Mouse (Mus musculus): Measurements from ENCODE around the gene Gm45808.
"Not testable (repeated sequence)": the region's sequence is repeated elsewhere in the genome, so short reads cannot be mapped to it uniquely, and the experiment has no call there.

The Gm45808 gene

DNA sequence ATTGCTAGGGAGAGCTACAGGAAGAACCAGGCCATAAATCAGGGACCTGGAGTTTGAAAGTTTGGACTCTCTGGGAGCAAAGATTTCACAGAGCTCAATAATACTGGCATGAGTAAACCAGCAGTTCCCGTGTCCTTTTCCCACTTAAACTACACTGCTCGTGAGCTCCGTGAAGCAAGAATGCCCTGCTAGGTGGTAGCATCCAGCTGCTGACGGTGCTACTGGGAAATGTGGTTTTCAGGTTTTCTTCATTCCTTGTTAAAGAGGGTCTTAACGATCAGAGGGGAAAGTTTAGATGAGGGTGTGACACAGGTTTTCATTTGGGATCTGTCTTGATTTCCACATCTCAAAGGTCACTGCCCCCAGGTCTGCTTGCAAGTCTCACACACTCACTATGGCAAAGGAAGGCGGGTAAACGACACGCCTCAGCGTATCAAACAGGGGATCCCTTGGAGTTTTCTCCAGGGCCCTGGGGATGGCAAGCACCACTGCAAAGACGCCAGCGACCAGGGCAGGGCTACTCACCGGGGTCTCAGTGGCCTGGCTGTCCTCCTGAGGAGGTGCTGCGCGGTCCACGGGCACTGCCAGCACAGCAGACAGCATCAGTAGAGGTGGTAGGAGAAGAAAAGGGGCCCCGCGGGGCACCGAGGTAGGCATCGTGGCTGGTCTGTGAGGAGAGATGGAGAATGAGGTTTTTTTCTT, 22.7 kb upstream of the Gm45808 start:
- in situ Hi-C loops (cut with MboI, MseI): no loop called here

DNA sequence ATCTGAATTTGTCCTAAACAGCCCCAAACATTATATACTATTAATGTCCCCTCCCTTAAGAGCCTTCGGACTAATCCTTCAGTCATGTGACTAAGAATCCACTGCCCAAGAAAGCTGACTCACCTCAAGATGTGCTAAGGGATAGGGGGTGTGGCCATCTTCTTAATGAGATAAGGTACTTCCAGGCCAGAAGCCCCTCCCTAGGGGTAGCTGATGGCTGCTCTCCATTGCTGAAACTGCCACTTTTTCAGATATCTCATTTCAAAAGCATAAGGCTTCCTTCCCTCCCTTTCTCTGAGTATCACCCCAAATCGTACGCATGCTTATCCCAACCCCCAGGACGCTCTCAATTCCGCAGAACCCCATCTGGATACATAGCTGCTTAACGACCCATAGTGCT, 21.9 kb upstream of the Gm45808 start:
- in situ Hi-C loops (cut with MboI, MseI): no loop called here

DNA sequence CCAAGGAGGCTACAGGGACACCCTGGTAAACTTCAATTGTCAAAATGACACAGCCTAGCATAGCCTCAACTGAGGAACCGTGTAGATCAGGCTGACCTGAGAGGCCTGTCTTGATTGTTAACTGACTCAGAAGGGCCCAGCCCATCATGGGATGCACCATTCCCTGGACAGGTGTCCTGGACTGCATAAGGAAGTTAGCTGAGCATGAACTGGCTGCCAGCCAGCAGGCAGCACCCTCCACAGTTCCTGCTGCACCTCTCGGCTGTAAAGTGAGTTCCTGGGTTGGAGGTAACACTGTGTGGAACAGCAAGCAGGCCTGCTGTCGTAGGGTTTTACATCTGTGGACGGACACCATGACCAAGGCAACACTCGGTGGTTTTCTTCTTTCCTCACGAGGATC, 21.0 kb upstream of the Gm45808 start:
- in situ Hi-C loops (cut with MboI, MseI): no loop called here

DNA sequence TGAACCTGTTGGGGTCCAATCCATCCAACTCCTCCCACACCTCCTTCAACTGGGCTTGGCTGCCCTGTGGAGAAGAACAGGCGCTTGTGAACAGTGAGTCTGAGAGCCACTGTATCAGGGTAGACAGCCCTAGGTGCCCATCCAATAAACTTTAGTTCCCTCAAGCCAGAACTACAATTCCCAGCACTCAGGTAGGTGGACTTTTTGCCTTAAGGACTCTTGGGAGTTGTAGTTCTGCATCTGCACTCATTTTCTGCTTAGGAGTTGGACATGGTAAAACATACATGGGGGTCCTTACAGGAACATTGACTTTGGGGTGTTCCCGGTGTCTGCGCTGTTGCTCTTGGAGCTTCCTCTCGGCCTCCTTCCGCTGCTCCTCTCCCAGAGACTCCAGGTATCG, 11.8 kb upstream of the Gm45808 start:
- in situ Hi-C loops (cut with MboI, MseI): no loop called here

DNA sequence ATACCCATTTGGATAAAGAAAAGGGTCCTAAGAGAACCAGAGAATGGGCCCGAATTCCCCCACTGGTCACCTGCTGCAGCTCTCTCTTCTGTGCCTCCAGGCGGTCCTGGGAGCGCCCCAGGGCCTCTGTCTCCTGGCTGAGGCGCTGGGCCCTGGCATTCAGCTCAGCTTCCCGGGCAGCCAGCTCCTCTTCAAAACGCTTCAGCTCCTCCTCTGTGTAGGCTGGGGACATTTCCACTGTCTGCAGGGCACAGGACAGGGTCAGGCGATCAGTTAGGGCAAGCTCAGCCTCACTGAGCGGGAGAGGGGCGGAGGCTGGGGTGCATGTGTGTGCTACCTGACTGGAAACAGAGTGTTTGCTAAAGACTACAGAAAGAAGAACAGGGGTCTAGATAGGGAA, 7.9 kb upstream of the Gm45808 start:
- in situ Hi-C loops (cut with MboI, MseI): no loop called here

DNA sequence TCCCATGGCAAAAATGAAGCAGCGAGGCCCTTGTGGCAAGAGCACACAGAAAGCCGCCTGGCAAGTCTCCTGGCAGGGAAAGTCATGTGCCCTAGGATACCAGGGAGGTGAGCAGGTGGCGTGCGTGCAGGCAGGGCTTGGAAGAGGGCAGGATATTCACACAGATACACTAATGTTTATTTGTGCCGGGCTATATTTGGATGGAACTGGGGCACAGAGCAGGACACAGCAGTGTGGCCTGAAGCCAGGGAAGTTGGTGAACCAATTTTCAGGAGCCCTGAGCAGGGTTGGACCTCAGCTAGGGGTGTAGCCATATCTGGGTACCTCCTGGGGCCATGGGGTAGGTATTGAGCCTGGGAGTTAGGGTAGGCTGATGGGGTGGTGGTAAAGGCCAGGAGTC, 6.3 kb upstream of the Gm45808 start:
- in situ Hi-C loops (cut with MboI, MseI): no loop called here

DNA sequence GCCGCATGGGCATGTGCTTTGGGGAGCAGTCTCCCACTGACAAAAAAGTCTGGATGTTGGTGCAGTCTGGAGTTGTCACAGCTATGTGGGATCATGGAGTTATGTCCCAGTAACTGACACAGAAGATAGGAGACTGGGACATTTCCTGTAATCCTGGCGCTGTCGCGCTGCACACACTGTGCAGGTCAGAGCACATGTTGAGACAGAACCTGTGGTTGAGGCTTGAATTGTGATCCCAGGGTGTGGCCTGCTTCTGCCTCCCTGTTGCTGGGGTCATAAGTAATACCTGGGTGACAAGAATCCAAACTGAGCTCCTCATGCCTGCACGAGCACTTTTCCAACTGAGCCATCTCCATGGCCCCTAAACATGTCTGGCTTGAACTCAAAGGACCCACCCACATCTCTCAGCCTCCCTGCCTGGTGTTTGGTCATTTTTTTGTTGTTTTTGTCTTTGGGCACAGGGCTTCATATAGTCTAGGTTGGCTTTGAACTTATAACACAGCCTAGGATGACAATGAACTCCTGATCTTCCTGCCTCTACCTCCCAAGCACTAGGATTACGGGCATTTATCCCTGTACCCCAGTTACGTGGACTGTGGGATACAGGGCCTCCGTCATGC, 5.7 kb upstream of the Gm45808 start:
- in situ Hi-C loops (cut with MboI, MseI): no loop called here

DNA sequence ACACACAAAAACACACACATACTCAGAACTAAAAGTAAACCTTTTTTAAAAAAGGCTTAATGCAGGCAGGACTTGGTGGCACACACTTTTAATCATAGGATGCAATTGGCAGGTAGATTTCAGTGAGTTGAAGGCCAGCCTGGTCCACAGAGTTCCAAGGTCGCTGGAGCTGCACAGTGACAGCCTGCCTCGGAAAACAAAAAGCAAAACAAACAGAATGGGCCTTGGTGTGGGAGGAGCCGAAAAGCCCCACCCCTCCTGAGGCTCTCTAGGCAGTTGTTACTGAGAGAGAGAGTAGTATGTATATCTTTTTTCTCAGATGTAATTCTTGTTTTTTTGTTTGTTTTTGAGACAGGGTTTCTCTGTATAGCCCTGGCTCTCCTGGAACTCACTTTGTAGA, 4.7 kb upstream of the Gm45808 start:
- in situ Hi-C loops (cut with MboI, MseI): no loop called here

DNA sequence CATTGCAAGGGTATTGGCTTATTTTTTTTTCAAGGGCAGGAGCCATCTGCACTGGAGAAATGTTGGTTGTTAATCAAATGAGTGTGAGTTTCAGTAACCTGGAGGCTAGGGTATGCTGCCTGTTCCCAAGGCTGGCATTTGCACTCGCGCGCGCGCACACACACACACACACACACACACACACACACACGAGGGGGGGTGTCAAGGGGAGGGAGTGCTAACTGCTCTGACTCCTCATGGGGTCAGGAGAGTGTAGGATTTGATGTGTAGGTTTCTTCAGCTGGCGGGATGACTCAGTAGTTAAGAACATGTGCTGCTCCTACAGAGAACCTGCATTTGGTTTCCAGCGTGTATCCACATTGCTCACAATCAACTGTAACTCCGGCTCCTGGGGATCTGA, 4.2 kb upstream of the Gm45808 start:
- in situ Hi-C loops (cut with MboI, MseI): no loop called here

DNA sequence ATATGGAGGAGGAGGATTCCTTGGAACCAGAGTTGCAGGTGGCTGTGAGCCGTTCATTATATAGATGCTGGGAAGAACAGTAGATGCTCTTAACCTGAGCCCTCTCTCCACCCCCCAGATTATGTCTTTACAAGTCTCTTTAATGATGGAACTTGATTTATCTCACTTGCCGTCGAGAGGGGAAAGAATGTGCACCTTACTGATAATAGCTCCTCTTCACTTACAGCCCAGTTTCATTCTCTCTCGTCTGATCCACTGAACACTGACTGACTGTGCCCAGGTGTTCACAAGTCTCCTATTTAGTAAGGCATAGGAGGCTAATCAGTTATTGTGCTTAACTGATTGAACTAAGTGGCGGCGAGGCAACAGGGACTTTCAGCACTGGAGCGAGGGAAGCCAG, 3.0 kb upstream of the Gm45808 start:
- in situ Hi-C loops (cut with MboI, MseI): no loop called here

DNA sequence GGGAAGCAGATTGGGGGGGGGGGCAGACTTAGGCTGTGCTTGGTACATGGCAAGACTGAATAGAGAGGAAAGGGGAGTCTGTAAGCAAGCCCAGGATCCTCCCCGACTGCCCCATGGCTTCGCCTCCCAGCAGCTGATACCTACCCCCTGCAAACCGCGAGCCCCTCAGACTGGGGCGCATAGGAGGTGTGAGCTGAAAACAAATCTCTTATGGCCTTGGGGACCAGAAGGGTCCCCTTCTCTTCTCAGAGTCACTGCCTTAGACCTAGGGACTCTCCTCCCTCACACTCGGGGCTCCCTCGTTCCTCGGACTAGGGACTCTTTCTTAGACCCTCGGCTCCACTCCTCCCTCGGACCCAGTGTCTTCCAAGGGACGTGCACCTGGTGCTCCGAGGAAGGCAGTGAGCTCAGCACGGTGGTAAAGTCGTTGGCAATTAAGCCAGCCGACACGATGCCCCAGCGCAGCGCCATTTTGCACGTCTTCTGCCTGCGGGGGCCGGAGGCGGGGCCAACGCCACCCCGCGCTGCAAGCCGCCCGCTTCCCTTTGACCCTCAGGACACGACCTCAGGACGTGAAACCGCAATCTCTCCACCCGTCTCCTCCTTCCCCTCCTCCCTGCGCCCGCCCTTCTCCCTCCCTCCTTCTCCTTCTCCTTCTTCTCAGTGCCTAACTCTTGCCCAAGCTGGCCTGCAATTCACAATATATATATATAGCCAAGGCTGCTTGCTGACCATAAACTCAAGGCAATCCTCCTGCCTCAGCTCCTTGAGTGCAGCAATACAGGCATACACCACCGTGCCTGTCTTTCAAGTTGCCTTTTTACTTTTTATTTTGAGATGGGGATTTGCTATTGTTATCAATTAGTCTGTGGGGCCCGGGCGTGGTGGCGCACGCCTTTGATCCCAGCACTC, 1.9 kb upstream of the Gm45808 start, which contains the start of gene Dhdh:
TSS of gene Dhdh (minus strand) at position 513 of the 912 bp plus-strand sequence.
- in situ Hi-C loops (cut with MboI, MseI): no loop called here

DNA sequence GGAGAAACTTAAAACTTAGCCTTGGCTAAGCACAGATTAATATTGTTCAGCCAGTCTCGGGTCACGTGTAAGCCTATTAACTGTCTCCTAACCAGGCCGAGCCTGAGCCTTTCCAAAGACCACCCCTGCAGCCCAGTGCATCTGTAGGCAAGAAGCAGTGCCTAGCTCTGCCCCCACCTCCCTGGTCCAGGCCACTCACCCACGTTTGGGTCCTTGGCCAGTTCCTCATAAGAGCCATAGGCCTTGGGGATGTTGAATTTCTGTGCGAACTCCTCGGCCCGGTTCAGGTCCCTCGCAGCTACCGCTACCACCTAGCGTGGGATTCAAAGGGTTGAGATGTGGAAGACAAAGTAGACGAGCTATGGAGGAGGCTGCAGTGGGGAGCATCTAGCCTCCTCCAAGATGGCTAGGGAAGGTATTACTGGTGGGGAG, 1.3 kb upstream of the Gm45808 start:
- in situ Hi-C loops (cut with MboI, MseI): no loop called here

DNA sequence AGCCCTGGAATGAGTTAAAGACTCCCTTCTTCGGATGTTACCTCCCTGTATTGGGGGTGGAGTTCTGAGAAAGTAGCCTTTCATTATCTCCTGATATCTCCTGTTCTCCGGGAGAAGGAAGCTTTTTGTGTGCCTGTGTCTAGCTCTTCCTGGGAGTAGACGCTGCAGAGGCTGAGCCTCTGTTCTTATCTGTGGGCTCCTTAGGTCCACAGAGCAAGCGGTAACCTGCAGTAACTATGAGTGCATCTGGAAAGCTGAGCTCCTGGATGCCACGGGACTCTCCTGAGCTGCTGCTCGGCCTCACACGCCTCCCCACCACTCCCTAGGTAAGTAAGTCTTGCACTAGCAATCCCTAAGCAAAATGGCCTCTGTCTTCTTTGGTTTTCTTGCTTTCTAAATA, 453 bp downstream of the Gm45808 start:
- in situ Hi-C loops (cut with MboI, MseI): no loop called here

DNA sequence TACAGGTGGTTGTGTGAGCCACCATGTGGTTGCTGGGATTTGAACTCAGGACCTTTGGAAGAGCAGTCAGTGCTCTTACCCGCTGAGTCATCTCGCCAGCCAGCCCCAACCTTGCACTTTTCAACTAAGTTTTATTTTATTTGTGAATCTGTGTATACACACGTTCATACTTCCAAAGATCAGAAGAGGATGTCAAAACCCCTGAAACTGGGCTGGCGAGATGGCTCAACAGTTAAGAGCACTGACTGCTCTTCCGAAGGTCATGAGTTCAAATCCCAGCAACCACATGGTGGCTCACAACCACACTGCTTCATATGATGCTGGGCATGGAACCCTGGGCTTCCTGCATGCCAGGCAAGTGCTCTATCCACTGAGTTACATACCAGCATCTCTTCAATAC, 1.6 kb downstream of the Gm45808 start:
- in situ Hi-C loops (cut with MboI, MseI): not testable (repeated sequence)

DNA sequence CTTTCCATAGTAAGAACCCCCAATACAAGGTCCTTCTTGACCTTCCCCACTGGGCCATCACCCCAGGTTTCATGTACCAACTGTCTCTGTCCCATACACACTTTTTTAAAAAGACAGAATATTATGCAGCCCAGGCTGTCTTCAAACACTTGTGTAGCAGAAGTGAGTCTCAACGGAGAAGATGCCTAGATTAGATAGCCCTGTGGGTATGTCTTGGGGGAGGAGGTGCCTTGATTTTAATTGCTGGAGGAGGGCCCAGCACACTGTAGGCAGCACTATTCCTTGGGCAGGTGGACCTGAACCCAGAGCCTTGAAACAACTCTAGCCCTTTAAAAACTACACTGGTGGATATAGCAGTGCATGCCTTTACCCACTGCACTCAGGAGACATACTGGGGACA, 4.4 kb downstream of the Gm45808 start:
- in situ Hi-C loops (cut with MboI, MseI): no loop called here

DNA sequence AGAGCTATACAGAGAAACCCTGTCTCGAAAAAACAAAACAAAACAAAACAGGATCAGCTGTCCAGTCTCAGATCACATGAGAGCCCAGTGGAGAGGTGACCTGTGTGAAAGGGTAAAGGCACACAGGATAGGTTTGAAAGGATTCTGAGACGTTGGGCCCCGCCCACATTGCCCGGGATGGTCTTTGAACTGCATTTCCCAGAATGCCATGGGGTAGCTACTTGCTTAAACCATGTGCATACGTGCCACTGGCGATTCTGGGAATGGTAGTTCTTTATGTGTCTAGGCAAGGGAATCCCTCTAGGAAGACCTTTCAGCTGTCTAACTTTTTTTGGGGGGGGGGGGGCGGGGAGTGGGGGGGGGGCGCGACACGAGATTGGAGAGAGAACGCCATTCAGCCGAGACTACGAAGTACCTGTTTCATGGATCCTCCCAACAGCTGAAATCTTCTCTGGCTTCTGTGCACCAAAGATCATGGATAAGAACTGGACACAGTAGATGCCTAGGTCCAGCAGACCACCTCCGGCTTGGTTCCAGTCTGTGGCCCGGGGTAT, 5.2 kb downstream of the Gm45808 start, which contains the start of gene Tulp2:
TSS of gene Tulp2 (plus strand) at position 504 of the 554 bp plus-strand sequence.
- in situ Hi-C loops (cut with MboI, MseI): no loop called here

DNA sequence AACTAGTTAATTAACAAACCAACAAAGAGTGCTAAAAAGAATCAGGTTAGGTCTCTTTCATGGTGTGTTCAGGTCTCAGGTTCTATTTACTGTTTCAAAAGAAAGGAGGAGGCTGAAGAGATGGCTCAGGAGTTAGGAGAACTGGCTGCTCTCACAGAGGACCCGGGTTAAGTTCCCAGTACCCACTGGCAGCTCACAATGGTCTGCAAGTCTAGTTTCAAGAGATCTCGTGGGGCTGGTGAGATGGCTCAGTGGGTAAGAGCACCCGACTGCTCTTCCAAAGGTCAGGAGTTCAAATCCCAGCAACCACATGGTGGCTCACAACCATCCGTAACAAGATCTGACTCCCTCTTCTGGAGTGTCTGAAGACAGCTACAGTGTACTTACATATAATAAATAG, 6.3 kb downstream of the Gm45808 start:
- in situ Hi-C loops (cut with MboI, MseI): not testable (repeated sequence)

DNA sequence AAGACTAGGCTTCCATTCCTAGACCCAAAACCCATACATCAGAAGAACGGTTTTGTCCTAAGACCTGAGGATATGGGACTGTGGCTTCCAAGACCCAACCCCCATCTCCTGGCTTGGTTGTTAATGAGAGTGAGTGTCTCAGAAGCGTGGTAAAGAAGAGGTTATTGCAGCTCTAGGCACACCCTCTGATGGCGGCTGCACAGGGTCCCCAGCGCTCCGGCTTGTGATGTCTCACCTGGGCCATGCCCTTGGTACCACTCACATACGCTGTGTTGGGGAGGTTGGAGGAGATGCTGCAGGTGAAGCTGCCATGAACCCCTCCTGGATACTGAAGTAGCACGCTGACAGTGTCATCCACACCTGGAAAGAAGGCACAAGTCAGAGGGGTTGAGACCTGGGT, 7.8 kb downstream of the Gm45808 start:
- in situ Hi-C loops (cut with MboI, MseI): loop anchor here (5.0 kb wide), 1 partner anchor 84 kb away; no protein-coding TSS in a partner anchor

DNA sequence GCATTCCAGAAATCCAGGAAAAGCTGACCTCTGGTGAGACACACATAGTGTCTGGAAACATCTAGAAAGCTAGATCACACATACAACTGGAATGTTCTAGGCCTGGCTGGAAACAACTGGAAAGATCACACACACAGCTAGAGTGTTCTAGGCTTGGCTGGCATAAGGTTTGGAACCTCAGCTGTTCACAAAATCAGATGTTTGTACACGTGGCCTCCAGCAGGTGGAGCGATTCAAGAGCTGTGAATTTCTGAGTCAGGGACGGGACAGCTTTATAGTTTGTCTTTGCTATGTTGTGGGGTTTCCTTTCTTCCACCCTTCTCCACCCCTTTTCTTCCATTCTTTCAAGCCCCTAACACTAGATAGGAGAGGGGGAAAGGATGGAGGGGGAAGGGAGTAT, 9.6 kb downstream of the Gm45808 start:
- in situ Hi-C loops (cut with MboI, MseI): loop anchor here (5.0 kb wide), 1 partner anchor 85 kb away; no protein-coding TSS in a partner anchor

DNA sequence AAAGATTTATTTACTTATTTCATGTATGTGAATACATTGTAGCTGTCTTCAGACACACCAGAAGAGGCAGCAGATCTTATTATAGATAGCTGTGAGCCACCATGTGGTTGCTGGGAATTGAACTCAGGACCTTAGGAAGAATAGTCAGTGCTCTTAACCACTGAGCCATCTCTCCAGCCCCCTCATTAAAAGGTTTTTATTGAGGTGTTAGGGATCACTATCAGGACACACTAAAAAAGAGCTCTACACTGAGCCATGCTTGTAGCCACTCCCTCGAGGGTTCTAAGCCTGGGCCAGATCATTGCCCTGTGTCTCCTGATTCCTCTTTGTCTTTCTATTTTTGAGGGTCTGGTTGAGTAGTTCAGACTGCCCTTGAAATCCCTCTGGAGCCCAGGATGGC, 10.2 kb downstream of the Gm45808 start:
- in situ Hi-C loops (cut with MboI, MseI): loop anchor here (5.0 kb wide), 1 partner anchor 86 kb away; no protein-coding TSS in a partner anchor

DNA sequence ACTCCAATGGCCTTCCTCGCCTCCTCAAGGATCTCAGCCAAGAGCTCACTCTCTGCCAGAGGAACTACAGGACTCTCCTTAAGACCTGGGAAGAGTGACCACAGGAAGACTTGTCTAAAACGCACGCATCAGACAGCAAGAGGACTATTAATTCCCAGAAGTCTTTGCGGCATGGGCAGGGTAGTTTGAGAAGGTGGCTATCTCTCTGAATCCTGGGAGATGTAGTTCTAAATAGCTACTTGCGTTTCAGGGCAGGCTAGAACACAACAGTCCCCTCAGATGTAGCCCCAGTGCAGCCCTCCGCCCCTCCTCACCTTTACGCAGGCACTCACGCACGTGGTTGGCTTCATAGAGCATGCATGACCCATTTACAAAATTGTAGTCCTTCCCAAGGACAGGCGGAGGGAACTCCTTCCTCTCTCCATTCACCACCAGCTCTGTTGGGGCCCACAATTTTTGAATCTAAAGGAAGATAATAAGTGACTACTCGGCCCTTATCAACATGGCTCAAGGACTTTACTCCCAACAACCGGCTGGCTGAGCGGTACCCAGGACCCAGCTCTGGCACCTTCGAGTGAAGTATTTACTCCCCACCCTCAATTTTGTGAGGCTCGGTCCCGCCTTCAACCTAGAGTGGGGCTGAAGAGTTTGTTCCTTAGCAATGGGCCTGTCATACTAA, 11.2 kb downstream of the Gm45808 start:
- in situ Hi-C loops (cut with MboI, MseI): loop anchor here (5.0 kb wide), 1 partner anchor 87 kb away; no protein-coding TSS in a partner anchor

All from T-helper 2 cell (primary cell).